8 mouse cellular contexts compared by ENCODE assay signal in the genomic region with DNA sequence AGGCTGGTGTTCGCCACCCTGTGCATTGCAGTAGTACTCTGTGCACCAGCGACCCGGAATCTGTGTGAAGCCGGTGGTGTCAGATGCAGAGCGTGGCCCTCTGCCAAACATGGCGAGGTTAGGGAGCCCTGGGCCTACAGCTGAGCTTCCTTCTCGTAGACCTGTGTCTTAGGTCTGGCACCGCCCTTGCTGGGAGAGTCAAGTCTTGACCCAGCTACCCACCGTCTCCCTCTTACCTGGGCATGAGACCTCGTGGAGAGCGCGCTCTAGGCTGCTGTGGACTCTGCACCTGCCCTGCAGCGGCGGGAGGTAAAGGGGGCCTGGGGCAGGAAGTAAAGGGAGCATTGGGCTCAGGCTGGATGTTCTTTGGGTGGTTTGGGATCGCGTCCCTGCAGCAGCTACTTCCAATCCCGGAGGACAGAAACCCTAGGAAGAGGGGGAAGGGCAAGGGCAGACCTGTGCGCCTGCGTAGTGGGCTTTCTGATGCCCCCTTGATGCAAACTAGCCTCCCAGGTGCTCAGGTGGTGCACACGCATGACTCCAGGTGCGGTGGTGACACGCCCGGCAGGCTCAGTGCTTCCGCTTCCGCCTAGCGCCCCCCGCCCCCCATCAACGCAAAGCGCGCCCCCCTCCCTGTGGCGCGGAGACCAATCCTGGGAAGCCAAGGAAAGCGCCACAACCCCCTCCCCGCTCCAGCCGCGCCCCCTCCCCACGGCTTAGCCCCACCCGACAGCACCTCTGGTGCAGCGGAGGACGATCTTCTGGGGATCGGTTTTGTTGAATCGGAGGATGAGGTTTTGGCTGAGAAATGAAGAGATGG. TPM values are rescaled to one million over a fixed set of nuclear protein-coding genes. Genes with fewer than 3 reads are reported as not detected.
DNase-seq lines count a peak whose midpoint lies in the region; ATAC-seq lines count a peak whose summit lies in the region.

No protein-coding gene starts in this region.

- H3K27me3 ChIP-seq in heart, embryonic 11.5 days (ENCODE audit: control insufficient read depth, insufficient read depth, low read length): peaks cover 8% of the 10 kb centered on the region; the same call in 1 of the 2 replicates
- H3K27me3 ChIP-seq in forebrain, embryonic 10.5 days (ENCODE audit: poor library complexity, severe bottlenecking): peaks cover 32% of the 10 kb centered on the region; the same call in 1 of the 2 replicates
- H3K27me3 ChIP-seq in midbrain, embryonic 14.5 days (ENCODE audit: control insufficient read depth, insufficient read depth, low read length): no peaks in the 10 kb centered on the region

- H3K4me2 ChIP-seq in heart, embryonic 11.5 days: peak overlapping the region; percentile 85
- H3K4me2 ChIP-seq in midbrain, embryonic 14.5 days (ENCODE audit: low read length): peak overlapping the region; percentile 78

- ATAC-seq in heart, embryonic 11.5 days (replicated peaks; ENCODE audit: insufficient number of reproducible peaks, low FRiP score, low TSS enrichment): no peak
- ATAC-seq in midbrain, embryonic 14.5 days (ENCODE audit: low FRiP score, low TSS enrichment): peak; percentile 87
- ATAC-seq in CD4-positive, CD25-positive, alpha-beta regulatory T cell, adult 4 months: no peak

- no peaks in the 10 kb centered on the region for H3K36me3 ChIP-seq in heart, embryonic 11.5 days (ENCODE audit: control insufficient read depth, insufficient read depth, low read length)
- peaks cover 16% of the 10 kb centered on the region for H3K36me3 ChIP-seq in forebrain, embryonic 10.5 days (replicated peaks)
- H3K36me3 ChIP-seq in midbrain, embryonic 14.5 days (ENCODE audit: control insufficient read depth, insufficient read depth, low read length): no peaks in the 10 kb centered on the region

- WGBS in heart, embryonic 11.5 days (ENCODE audit: insufficient replicate concordance): 17% methylated on average over 42 of the region's 42 CpGs
- WGBS in forebrain, embryonic 10.5 days: 16% methylated on average over 42 of the region's 42 CpGs
- 16% methylated on average over 42 of the region's 42 CpGs for WGBS in midbrain, embryonic 14.5 days

- peak overlapping the region; percentile 55 for H3K4me3 ChIP-seq in heart, embryonic 11.5 days (ENCODE audit: low read depth, low read length)
- peak overlapping the region; percentile 67 for H3K4me3 ChIP-seq in forebrain, embryonic 10.5 days
- H3K4me3 ChIP-seq in midbrain, embryonic 14.5 days (replicated peaks; ENCODE audit: low read depth, low read length): peak overlapping the region; percentile 57

- no peaks in the 10 kb centered on the region for H3K9me3 ChIP-seq in heart, embryonic 11.5 days (replicated peaks; ENCODE audit: control insufficient read depth, low read length)
- peaks cover 5% of the 10 kb centered on the region; the same call in 1 of the 2 replicates for H3K9me3 ChIP-seq in forebrain, embryonic 10.5 days
- H3K9me3 ChIP-seq in midbrain, embryonic 14.5 days (ENCODE audit: control insufficient read depth, low read length): no peaks in the 10 kb centered on the region

- H3K4me1 ChIP-seq in heart, embryonic 11.5 days (ENCODE audit: control insufficient read depth, insufficient read depth, low read length): peaks cover 5% of the 10 kb centered on the region; the same call in 1 of the 2 replicates
- peaks cover 47% of the 10 kb centered on the region for H3K4me1 ChIP-seq in forebrain, embryonic 10.5 days
- peaks cover 21% of the 10 kb centered on the region for H3K4me1 ChIP-seq in midbrain, embryonic 14.5 days (ENCODE audit: control insufficient read depth, insufficient read depth, low read length)

- no peak for DNase-seq in heart, adult 9 months (ENCODE audit: low spot score in 2 of 2)
- DNase-seq in ZHBTc4 (ENCODE audit: low read depth, low spot score): peak; percentile 59
- DNase-seq in forebrain, embryonic 10.5 days (ENCODE audit: extremely low spot score, low spot score): peak; percentile 42
- DNase-seq in kidney, postnatal 36 days: peak; percentile 25 to 61
- DNase-seq in midbrain, embryonic 14.5 days: peak; percentile 93
- no peak for DNase-seq in adrenal gland, adult 8-10 months

- peak overlapping the region; percentile 69 for H3K9ac ChIP-seq in heart, embryonic 11.5 days (ENCODE audit: low read depth, low read length)
- H3K9ac ChIP-seq in midbrain, embryonic 14.5 days (replicated peaks; ENCODE audit: low read length): peak overlapping the region; percentile 76

- H3K27ac ChIP-seq in heart, embryonic 11.5 days (ENCODE audit: low read depth, low read length): no peak overlapping the region
- peak overlapping the region; percentile 79 for H3K27ac ChIP-seq in forebrain, embryonic 10.5 days
- peak overlapping the region; percentile 79 for H3K27ac ChIP-seq in midbrain, embryonic 14.5 days (replicated peaks; ENCODE audit: low read depth, low read length)

RNA-seq across cellular contexts. Expression of a gene that starts 41.8 kb away (rescaled TPM):
- 8.8 and 11.3 TPM in 2 replicates for polyA plus RNA-seq in heart, embryonic 11.5 days (2014; fragmentation: Nextera tagmentation; extraction: Ambion mirVana)
- 26.3 and 32.5 TPM in 2 replicates for polyA plus RNA-seq in forebrain, embryonic 10.5 days (2016; fragmentation: Nextera tagmentation; extraction: Ambion mirVana)
- 173 and 174 TPM in 2 replicates for polyA plus RNA-seq in midbrain, embryonic 14.5 days (2014; fragmentation: Nextera tagmentation; extraction: Ambion mirVana)
- total RNA-seq in adrenal gland, adult 8-10 months (2022): 10 to 100 TPM; 21.8 to 48.2 (median 31.7) TPM
- polyA plus RNA-seq in CD4-positive, CD25-positive, alpha-beta regulatory T cell, adult 4 months (2017; shearing (Covaris generic)): under 1 TPM in 1 of 2 experiments, not detected in 1; 0.65 TPM

Comparison
In these comparisons a context has a peak if more than half of its experiments do, and no peak if none do; other contexts are left out.
1. DNase-seq: peak in ZHBTc4 (single experiment), forebrain, embryonic 10.5 days (single experiment), kidney, postnatal 36 days (2 of 2) and midbrain, embryonic 14.5 days (single experiment); none in heart, adult 9 months (0 of 2) and adrenal gland, adult 8-10 months (single experiment).
2. Peak in every context shown above with its lines, with median percentiles within 50 percentile points of each other: H3K4me3 ChIP-seq.